Mouse (Mus musculus): ENCODE results near the gene Usp29. TPM values are rescaled to one million over a fixed set of nuclear protein-coding genes. Genes with fewer than 3 reads are reported as not detected.
A peak's percentile ranks its signal among the peaks of the same experiment; 100 is the strongest.
"Not testable (repeated sequence)": the region's sequence is repeated elsewhere in the genome, so short reads cannot be mapped to it uniquely, and the experiment has no call there.

Usp29 gene
- polyA plus RNA-seq, 1 experiment from 2014 or later = 6.8 TPM

GRCm38 (mm10) chr7:6753440-6753839 lies 23.1 kb downstream of the Usp29 start:
- ATAC-seq (replicated peaks; ENCODE audit: low FRiP score, low TSS enrichment, low read depth) (peak; percentile 71), DNase-seq (ENCODE audit: low spot score) (no peak)
- Histone ChIP-seq H3K9me3 (ENCODE audit: control insufficient read depth, low read length) (no peaks in the 10 kb centered on the region), H3K27ac (ENCODE audit: low read depth) (0 out of 2 replicates have a peak overlapping the region, but pooled peaks have one; percentile 64), H3K4me1 (replicated peaks; ENCODE audit: control insufficient read depth, insufficient read depth, low read length) (peaks cover 9% of the 10 kb centered on the region; the same call in 1 of the 2 replicates), H3K4me3 (ENCODE audit: low read depth, low read length) (no peak overlapping the region), H3K4me2 (ENCODE audit: low read length) (no peak overlapping the region), H3K9ac (ENCODE audit: low read length) (no peak overlapping the region), H3K27me3 (replicated peaks; ENCODE audit: control insufficient read depth, insufficient read depth, low read length) (no peaks in the 10 kb centered on the region), H3K36me3 (ENCODE audit: control insufficient read depth, insufficient read depth, low read length) (no peaks in the 10 kb centered on the region)
- WGBS = 20% methylated on average over 4 of the region's 4 CpGs

DNA sequence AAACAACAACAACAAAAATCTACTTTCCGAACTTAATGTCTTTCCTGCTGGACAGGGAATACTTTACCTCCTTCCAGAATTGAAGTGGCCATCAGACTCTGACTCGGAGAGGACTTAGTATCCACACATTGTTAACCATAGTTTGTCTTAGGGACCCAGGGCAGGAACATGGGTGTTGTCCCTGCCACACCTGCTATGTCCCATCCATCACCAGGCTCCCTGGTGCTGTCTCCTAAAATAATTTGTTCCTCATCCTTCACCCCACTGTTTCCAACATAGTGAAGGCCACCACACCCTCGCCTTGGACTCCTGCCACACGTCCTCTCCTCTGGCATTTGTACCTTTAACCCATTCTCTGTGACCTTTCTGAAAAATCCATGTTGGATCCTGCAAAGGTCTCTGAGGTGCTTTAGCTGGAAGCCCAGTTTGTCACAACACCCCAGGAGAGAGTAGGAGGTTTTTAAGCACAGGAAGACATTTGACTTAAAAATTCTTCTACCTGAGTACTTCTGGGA lies 26.5 kb downstream of the Usp29 start:
- no peak for ATAC-seq (replicated peaks; ENCODE audit: low FRiP score, low TSS enrichment, low read depth)
- no peak overlapping the region for H3K27ac ChIP-seq (ENCODE audit: low read depth)
- DNase-seq (ENCODE audit: low spot score) = no peak
- H3K4me2 ChIP-seq (ENCODE audit: low read length) = no peak overlapping the region
- 77% methylated on average over 4 of the region's 4 CpGs for WGBS
- no peaks in the 10 kb centered on the region for H3K9me3 ChIP-seq (ENCODE audit: control insufficient read depth, low read length)
- no peak overlapping the region for H3K4me3 ChIP-seq (ENCODE audit: low read depth, low read length)
- H3K27me3 ChIP-seq (replicated peaks; ENCODE audit: control insufficient read depth, insufficient read depth, low read length) = no peaks in the 10 kb centered on the region
- no peak overlapping the region for H3K9ac ChIP-seq (ENCODE audit: low read length)
- peaks cover 9% of the 10 kb centered on the region; the same call in 1 of the 2 replicates for H3K4me1 ChIP-seq (replicated peaks; ENCODE audit: control insufficient read depth, insufficient read depth, low read length)
- H3K36me3 ChIP-seq (ENCODE audit: control insufficient read depth, insufficient read depth, low read length) = no peaks in the 10 kb centered on the region

DNA sequence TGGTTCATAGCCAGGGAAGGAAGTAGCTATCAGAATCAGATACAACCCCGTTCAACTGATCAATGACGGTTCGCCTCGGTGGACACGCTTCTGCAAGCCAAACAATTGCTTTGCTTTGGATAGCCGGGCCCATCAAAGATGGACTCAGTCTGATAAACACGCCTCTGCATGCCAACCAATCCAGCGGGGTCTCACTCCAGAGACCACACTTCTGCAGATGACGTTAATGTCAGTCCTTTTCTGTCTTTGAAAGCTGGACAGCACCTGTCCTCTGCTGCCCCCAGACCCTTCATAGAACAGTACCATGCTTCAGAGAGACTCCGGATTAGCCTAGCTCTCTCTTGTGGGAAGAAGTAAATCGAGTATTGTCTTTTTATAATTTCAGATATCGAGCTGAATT lies 29.3 kb downstream of the Usp29 start:
- Histone ChIP-seq H3K36me3 (ENCODE audit: control insufficient read depth, insufficient read depth, low read length) (no peaks in the 10 kb centered on the region), H3K4me1 (replicated peaks; ENCODE audit: control insufficient read depth, insufficient read depth, low read length) (no peaks in the 10 kb centered on the region), H3K27me3 (replicated peaks; ENCODE audit: control insufficient read depth, insufficient read depth, low read length) (no peaks in the 10 kb centered on the region), H3K4me3 (ENCODE audit: low read depth, low read length) (no peak overlapping the region), H3K9me3 (ENCODE audit: control insufficient read depth, low read length) (no peaks in the 10 kb centered on the region), H3K9ac (ENCODE audit: low read length) (no peak overlapping the region), H3K4me2 (ENCODE audit: low read length) (no peak overlapping the region), H3K27ac (ENCODE audit: low read depth) (no peak overlapping the region)
- 76% methylated on average over 12 of the region's 12 CpGs for WGBS
- no peak for DNase-seq (ENCODE audit: low spot score)
- no peak for ATAC-seq (replicated peaks; ENCODE audit: low FRiP score, low TSS enrichment, low read depth)

DNA sequence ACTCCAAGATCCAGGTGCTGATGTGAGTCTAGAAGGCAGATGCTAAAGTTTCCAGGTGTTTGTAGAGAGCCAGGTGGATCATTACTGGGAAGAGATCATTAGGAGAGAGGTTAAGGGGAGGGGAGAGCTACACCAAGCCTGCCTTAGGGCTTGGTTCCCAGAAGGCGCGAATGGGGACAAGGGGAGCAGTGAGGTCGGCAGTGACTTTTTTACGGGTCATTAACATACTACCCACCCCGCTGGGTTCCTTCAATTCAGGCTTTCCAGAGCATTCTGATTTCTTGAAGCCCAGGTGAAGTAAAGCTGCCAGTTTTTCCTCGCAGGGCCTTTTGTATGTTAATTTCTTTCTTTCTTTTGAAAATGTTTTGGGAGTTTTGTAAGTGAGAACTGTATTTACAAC lies 29.8 kb downstream of the Usp29 start:
- no peak overlapping the region for H3K9ac ChIP-seq (ENCODE audit: low read length)
- H3K27ac ChIP-seq (ENCODE audit: low read depth) = no peak overlapping the region
- WGBS = 54% methylated on average over 6 of the region's 6 CpGs
- no peaks in the 10 kb centered on the region for H3K36me3 ChIP-seq (ENCODE audit: control insufficient read depth, insufficient read depth, low read length)
- H3K4me2 ChIP-seq (ENCODE audit: low read length) = no peak overlapping the region
- ATAC-seq (replicated peaks; ENCODE audit: low FRiP score, low TSS enrichment, low read depth) (no peak), DNase-seq (ENCODE audit: low spot score) (no peak)
- no peaks in the 10 kb centered on the region for H3K9me3 ChIP-seq (ENCODE audit: control insufficient read depth, low read length)
- H3K4me1 ChIP-seq (replicated peaks; ENCODE audit: control insufficient read depth, insufficient read depth, low read length) = no peaks in the 10 kb centered on the region
- H3K4me3 ChIP-seq (ENCODE audit: low read depth, low read length) = no peak overlapping the region
- H3K27me3 ChIP-seq (replicated peaks; ENCODE audit: control insufficient read depth, insufficient read depth, low read length) = no peaks in the 10 kb centered on the region

DNA sequence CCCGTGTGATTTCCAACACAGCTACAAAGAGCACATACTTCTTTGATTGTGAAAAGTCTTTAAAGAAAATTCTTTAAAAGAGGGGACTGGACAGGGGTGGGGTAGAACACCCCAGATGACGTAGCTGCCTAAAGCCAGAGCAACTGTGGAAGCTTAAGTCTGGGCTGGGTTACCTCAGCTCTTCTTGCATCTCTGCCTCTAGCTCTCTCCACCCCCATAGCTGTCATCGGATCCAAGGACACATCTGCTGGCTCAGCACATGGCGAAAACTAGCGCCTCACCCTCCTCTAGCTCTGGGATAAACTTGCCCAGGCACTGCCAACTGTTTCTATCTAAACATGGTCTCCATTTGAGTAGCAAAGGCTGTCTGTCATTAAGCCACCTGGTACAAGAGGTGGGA lies 34.9 kb downstream of the Usp29 start:
- no peaks in the 10 kb centered on the region for H3K36me3 ChIP-seq (ENCODE audit: control insufficient read depth, insufficient read depth, low read length)
- peaks cover 7% of the 10 kb centered on the region for H3K4me1 ChIP-seq (replicated peaks; ENCODE audit: control insufficient read depth, insufficient read depth, low read length)
- ATAC-seq (replicated peaks; ENCODE audit: low FRiP score, low TSS enrichment, low read depth) = no peak
- WGBS = 52% methylated on average over 5 of the region's 5 CpGs
- H3K9ac ChIP-seq (ENCODE audit: low read length) = no peak overlapping the region
- H3K27ac ChIP-seq (ENCODE audit: low read depth) = no peak overlapping the region
- no peaks in the 10 kb centered on the region for H3K27me3 ChIP-seq (replicated peaks; ENCODE audit: control insufficient read depth, insufficient read depth, low read length)
- no peaks in the 10 kb centered on the region for H3K9me3 ChIP-seq (ENCODE audit: control insufficient read depth, low read length)
- H3K4me3 ChIP-seq (ENCODE audit: low read depth, low read length) = no peak overlapping the region
- H3K4me2 ChIP-seq (ENCODE audit: low read length) = no peak overlapping the region
- DNase-seq (ENCODE audit: low spot score) = no peak

DNA sequence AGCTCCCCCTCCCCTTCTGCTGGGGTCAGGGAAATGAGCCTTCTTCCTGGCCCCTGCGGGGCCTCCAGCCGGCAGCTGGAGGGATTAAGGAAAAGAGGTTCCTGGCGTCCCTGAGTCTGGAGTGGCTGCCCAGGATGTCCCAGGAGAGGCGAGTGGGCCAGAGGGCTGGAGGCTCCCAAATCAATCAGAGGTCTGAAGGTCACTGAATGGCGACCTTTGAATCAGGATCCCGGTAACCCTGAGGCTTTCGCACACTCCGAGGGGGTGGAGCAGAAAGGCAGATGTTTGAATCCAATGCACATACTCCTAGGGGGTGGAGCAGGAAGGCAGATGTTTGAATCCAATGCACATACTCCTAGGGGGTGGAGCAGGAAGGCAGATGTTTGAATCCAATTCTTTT lies 39.9 kb downstream of the Usp29 start:
- Histone ChIP-seq H3K4me3 (ENCODE audit: low read depth, low read length) (no peak overlapping the region), H3K27ac (ENCODE audit: low read depth) (peak overlapping the region; percentile 60), H3K9me3 (ENCODE audit: control insufficient read depth, low read length) (no peaks in the 10 kb centered on the region), H3K9ac (ENCODE audit: low read length) (no peak overlapping the region), H3K27me3 (replicated peaks; ENCODE audit: control insufficient read depth, insufficient read depth, low read length) (no peaks in the 10 kb centered on the region), H3K4me2 (ENCODE audit: low read length) (peak overlapping the region; percentile 18; the same call in 1 of the 2 replicates), H3K36me3 (ENCODE audit: control insufficient read depth, insufficient read depth, low read length) (no peaks in the 10 kb centered on the region), H3K4me1 (replicated peaks; ENCODE audit: control insufficient read depth, insufficient read depth, low read length) (peaks cover 22% of the 10 kb centered on the region)
- 2% methylated on average over 8 of the region's 8 CpGs for WGBS
- ATAC-seq (replicated peaks; ENCODE audit: low FRiP score, low TSS enrichment, low read depth) (peak; percentile 42; the same call in 1 of the 2 replicates), DNase-seq (ENCODE audit: low spot score) (peak; percentile 56)

DNA sequence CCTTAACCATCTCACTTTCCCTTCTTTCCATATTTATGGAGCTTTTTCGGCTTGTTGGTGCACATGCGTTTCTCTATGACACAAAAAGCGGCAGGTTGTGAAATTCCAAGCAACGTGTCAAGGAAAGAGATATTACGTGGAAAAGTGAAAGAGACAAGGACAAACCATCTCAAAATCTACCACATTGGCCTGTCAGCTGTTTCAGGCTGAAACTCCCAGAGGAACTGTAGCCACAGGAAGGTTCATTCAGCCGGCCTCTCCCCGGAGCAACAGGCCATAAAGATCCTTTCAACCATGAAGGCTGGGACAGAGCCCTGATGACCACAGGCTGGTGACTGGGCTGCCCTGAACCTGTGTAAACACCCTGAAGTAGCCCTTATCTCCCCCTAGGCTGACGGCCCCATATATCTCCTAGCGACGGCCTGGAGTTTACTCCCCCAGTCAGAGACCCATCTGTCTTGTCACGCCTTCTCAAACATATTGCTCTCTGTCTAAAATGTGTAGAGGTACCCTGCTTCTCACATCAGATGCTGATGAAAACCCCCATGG lies 43.6 kb downstream of the Usp29 start:
- peaks cover 37% of the 10 kb centered on the region for H3K4me1 ChIP-seq (replicated peaks; ENCODE audit: control insufficient read depth, insufficient read depth, low read length)
- H3K36me3 ChIP-seq (ENCODE audit: control insufficient read depth, insufficient read depth, low read length); H3K27me3 ChIP-seq (replicated peaks; ENCODE audit: control insufficient read depth, insufficient read depth, low read length); H3K9ac ChIP-seq (ENCODE audit: low read length); H3K4me2 ChIP-seq (ENCODE audit: low read length); H3K9me3 ChIP-seq (ENCODE audit: control insufficient read depth, low read length); DNase-seq (ENCODE audit: low spot score); H3K27ac ChIP-seq (ENCODE audit: low read depth); H3K4me3 ChIP-seq (ENCODE audit: low read depth, low read length): not testable (repeated sequence)
- ATAC-seq (replicated peaks; ENCODE audit: low FRiP score, low TSS enrichment, low read depth) = peak; percentile 77; the same call in 1 of the 2 replicates
- 42% methylated on average over 11 of the region's 11 CpGs for WGBS

DNA sequence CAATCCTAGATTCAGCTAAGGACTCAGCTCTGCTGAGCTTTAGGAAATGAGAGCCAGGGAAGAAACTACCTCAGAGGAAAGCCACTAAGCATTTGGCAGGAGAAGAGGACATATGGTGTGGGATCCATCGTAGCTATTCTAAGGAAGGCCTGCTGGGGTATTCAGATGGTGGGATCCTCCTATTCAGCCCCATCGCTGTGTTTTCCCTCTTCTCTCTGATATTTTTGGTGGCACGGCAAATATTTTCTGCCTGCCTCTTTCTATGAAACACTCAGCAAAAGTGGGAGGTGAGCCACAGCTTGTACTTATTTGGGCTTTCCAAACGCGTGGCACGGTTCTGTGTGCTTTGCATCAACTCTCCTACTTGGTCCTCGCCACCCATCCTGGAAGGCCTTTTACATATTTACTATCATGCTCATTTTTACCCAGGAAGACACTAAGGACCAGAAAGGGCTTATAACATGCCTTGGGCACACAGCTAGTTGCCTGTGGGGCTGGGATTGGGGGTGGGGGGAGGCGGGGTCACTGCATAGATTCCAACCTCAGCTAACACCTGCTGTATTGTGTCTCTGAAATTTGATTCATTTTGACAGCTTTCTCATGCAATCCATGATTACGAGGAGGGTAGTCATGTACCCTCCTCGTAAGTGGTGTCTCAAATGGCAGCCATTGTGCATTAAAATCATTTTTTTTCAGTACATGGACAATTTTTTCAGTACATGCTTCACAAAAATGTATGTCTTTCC lies 46.1 kb downstream of the Usp29 start:
- H3K27ac ChIP-seq (ENCODE audit: low read depth) = peak overlapping the region; percentile 75
- no peak overlapping the region for H3K4me3 ChIP-seq (ENCODE audit: low read depth, low read length)
- ATAC-seq (replicated peaks; ENCODE audit: low FRiP score, low TSS enrichment, low read depth) = no peak
- H3K9ac ChIP-seq (ENCODE audit: low read length) = no peak overlapping the region
- H3K4me2 ChIP-seq (ENCODE audit: low read length) = no peak overlapping the region
- no peaks in the 10 kb centered on the region for H3K36me3 ChIP-seq (ENCODE audit: control insufficient read depth, insufficient read depth, low read length)
- DNase-seq (ENCODE audit: low spot score) = no peak
- H3K4me1 ChIP-seq (replicated peaks; ENCODE audit: control insufficient read depth, insufficient read depth, low read length) = peaks cover 27% of the 10 kb centered on the region
- no peaks in the 10 kb centered on the region for H3K9me3 ChIP-seq (ENCODE audit: control insufficient read depth, low read length)
- 81% methylated on average over 10 of the region's 10 CpGs for WGBS
- no peaks in the 10 kb centered on the region for H3K27me3 ChIP-seq (replicated peaks; ENCODE audit: control insufficient read depth, insufficient read depth, low read length)
